Mouse (Mus musculus): Measurements from ENCODE around the gene Taar4.

Gene Taar4

GRCm38 (mm10) chr10:23960444-23960915, at the start of gene Taar4:
TSS of gene Taar4 (plus strand) at chr10:23960494.
- no peak for DNase-seq

GRCm38 (mm10) chr10:23920056-23920455, 40.2 kb upstream of the Taar4 start, which contains the start of gene Taar1:
TSS of gene Taar1 (plus strand) at chr10:23920356.
- no peak for DNase-seq

GRCm38 (mm10) chr10:23922468-23922867, 37.8 kb upstream of the Taar4 start:
- peak; percentile 13 for DNase-seq

DNA sequence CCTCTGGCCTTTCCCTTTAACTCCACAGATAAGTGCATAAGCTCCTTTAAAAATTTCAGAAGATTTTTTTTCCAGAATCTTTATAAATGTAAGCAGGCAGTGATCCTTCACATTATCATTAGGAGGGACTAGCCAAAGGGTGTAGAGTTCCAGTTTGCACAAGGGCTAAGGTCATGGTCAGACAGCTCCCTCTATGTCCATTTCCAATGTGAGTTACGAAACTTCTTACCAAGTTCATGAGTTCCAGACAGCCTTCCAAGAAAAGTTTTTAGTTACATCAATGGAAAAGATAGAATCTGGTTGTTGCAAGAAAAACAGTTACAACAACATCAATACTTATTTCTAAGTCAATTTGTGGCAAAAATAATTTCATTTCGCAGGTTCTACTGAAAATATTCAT, 36.4 kb upstream of the Taar4 start:
- no peak for DNase-seq

- no peak for DNase-seq
Measured at GRCm38 (mm10) chr10:23937613-23938012, 22.7 kb upstream of the Taar4 start.

- DNase-seq = no peak
Measured at GRCm38 (mm10) chr10:23938312-23938711, 22.0 kb upstream of the Taar4 start, which contains the start of gene Taar2. TSS of gene Taar2 (plus strand) at chr10:23938572.

GRCm38 (mm10) chr10:23942465-23942864, 17.8 kb upstream of the Taar4 start:
- peak; percentile 20 for DNase-seq

DNA sequence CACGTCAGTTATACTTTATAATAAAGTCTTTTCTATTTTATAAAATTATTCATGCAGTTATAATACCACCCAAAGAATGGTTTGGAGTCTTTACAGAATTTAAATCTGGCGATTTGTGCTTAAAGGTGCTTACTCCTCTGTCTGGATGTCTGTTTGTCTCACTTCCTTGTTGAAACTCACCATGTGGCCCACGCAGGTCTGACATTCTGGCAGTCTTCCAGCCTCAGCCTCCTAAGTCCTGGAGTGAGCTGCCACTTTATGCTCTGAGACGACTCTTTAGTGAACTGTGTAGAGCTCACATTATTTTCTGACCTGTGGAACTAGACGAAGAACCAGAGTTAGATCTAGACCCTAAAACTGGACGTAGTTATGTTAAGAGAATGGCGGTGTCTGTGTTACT, 12.3 kb upstream of the Taar4 start:
- no peak for DNase-seq

- DNase-seq = no peak
Measured at GRCm38 (mm10) chr10:23949508-23950005, 10.7 kb upstream of the Taar4 start, which contains the start of gene Taar3. TSS of gene Taar3 (plus strand) at chr10:23949558.

DNA sequence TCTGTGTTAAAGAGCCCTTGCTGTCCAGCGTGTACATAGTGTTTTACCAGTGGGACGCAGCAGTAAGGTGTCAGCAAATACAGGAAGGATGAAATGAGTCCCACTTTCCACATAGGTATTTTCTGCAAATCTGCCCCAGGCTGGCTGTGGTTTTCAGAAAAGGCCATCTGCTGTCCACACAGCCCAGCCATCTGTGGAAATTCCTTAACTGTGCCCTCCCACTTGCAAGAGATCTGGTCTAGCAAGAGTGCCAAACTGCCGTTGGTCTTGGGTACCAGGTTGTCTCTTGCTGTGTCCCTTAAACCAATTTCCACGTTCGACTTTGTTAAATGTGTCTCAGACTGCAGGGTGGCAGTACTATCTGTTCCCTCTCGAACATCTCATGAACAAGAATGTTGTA, 8.6 kb upstream of the Taar4 start:
- no peak for DNase-seq

- no peak for DNase-seq
Measured at GRCm38 (mm10) chr10:23959071-23959470, 1.2 kb upstream of the Taar4 start.

DNA sequence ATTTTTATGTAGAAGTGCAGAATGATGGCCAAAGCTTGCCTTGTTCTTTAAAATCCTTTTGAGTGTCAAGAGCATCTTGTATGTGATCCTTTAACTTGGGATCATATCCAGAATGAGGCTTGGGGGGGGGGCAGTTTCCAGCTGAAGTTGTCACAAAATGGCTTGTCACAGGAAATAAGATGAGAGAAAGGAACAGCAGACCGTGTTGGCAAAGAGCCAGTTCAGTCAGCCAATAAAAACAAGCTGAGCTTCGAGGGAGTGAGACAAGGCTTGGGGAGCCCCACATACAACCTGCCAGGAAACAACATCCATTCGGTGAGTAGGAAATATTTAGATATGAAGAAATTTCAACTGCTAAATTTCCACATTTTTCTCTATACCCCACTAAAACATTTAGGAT, 3.1 kb downstream of the Taar4 start:
- DNase-seq = no peak

GRCm38 (mm10) chr10:23964921-23965610, 4.8 kb downstream of the Taar4 start:
- DNase-seq = no peak

DNA sequence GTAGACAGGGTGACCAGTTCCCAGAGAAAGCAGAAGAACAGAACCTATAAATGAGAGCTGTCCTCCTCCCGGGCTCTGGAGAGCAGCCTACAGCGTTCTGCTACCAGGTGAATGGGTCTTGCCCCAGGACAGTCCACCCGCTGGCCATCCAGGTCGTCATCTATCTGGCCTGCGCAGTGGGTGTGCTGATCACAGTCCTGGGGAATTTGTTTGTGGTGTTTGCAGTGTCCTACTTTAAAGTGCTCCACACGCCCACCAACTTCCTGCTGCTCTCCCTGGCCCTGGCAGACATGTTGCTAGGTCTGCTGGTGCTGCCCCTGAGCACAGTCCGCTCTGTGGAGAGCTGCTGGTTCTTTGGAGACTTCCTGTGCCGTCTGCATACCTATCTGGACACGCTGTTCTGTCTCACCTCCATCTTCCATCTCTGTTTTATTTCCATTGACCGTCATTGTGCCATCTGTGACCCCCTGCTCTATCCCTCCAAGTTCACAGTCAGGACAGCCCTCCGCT, 10.4 kb downstream of the Taar4 start, which contains the start of gene Taar5:
Taar5 (plus strand) TSS at position 51 of the 510 bp plus-strand sequence.
- no peak for DNase-seq

GRCm38 (mm10) chr10:23971256-23971655, 11.0 kb downstream of the Taar4 start:
- DNase-seq = no peak

DNA sequence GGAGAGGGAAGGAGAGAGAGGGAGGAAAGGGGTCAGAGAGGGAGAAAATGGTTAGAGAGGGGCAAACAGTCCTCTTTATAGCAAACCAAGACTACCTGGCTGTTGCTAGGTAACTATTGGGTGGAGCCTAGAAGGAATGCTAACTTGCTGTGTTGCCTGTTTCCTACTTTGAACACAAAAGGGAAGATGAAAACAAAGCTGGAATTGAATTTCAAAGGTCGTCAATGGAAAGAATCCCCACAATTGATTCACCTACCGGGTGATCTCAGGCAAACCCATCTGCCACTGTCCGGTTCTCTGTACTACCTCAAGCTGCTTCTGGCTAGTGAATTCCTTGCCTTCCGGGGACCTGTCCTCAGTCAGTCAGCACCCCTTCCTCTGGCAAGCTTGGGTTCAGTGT, 17.7 kb downstream of the Taar4 start:
- DNase-seq = no peak

- DNase-seq = peak; percentile 68
Measured at GRCm38 (mm10) chr10:23978901-23979705, 18.8 kb downstream of the Taar4 start.

GRCm38 (mm10) chr10:23985546-23985945, 25.3 kb downstream of the Taar4 start, which contains the start of gene Taar6:
TSS of gene Taar6 (minus strand) at chr10:23985646.
- no peak for DNase-seq

DNA sequence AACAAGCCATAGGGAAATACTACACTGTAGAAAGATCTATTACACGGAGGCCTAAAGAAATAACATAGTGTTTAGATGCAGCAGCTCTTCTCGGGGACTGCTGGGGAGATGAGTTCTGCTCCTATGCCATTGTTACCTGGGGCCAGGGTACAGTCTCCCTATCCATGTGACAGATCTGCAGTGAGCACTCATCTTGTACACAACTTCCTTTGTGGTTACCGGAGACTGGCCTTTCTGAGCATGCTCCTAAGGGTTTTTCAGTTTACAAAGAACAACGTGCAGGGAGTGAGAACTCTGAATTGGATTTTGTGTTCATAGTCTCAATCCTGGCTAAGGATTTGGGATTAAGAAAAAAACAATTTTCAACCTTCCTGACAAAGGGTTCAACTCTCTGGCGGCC, 26.1 kb downstream of the Taar4 start:
- DNase-seq = no peak

DNA sequence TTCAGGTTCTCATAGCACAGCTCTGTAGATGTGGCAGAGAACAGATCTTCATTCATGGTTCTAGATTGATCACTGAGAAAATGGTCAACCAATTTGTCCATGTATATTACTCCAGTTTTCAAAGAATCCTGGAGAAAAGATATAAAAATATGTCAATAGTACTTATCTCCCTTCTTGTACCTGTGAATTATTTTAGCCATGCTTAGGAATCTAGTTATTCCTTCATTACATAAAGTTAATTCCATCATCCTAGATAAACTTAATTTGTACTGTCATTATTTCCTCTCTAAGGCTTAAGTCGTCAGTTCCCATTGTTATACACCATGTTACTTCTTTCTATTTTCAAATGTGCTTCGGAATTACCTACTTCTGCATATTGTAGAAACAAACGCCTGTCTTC, 33.1 kb downstream of the Taar4 start, which contains the start of gene Taar7a:
Taar7a (minus strand) TSS at position 101 of the 400 bp plus-strand sequence.
- no peak for DNase-seq

- no peak for DNase-seq
Measured at GRCm38 (mm10) chr10:23999639-24000038, 39.3 kb downstream of the Taar4 start, which contains the start of gene Taar7b. TSS of gene Taar7b (plus strand) at chr10:23999939.

- no peak for DNase-seq
Measured at GRCm38 (mm10) chr10:24006442-24006841, 46.1 kb downstream of the Taar4 start.

DNA sequence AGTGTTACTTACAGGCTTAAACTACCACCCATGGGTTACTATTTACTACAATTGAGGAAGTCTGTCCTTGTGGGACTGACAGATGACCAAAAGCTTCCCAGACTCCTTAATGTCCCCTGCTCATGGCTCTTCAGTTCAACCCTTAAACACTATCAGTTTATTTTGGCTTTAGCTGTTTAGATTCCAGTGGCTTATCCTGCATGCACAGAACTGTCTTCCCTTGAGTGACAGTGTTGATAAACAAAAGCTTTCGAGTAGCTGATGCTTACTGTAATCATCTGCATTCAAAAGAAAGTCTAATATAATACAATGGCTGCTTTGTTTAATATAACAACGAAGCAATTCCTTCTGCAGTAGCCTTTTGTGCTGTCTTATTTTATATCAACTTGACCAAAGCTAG, 46.7 kb downstream of the Taar4 start:
- no peak for DNase-seq
